ENCODE assay signal across 19 mouse cellular contexts in the genomic region with DNA sequence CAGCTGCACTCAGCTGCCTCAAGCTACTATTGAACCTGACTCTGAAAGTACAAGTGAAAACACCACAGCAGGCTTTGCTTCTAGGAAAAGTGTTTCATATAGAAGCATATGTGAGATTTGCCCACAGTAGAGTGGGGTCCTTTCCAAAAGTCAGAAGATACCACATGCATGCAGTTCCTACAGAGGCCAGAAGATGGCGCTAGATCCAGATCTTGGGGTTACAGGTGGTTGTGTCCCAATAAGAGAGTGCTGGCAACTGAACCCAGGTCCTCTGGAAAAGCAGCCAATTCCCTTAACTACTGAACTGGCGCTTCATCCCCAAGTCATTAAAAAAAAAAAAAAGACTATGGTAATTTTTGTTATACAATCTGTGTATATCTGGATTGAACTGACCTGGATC. TPM values are rescaled to one million over a fixed set of nuclear protein-coding genes. Genes with fewer than 3 reads are reported as not detected.
DNase-seq lines count a peak whose midpoint lies in the region; ATAC-seq and TF ChIP-seq lines count a peak whose summit lies in the region.
"Had no signal": no experiment of that assay in that cellular context is flagged by ENCODE, and none has a peak within 500 bp of the region (broad histone marks: within the 10 kb centered on the region; RNA-seq: fewer than 3 reads in every experiment).

No protein-coding gene starts in this region.

- no peak for TF ChIP-seq POLR2A in MEL (IDR thresholded peaks at IDR 0.05; ENCODE audit: control insufficient read depth in 1 of 2, insufficient read depth in 1 of 2, low read depth in 1 of 2, low read length in 2 of 2, poor library complexity in 1 of 2)

- no peaks in the 10 kb centered on the region for H3K36me3 ChIP-seq in hindbrain, postnatal 0 days (ENCODE audit: insufficient read depth, low read length)
- no peaks in the 10 kb centered on the region for H3K36me3 ChIP-seq in hindbrain, embryonic 12.5 days
- H3K36me3 ChIP-seq in lung, embryonic 14.5 days (ENCODE audit: insufficient read depth), result no peaks in the 10 kb centered on the region
- no peaks in the 10 kb centered on the region for H3K36me3 ChIP-seq in MEL (ENCODE audit: control insufficient read depth in 1 of 2, insufficient read depth in 2 of 2, low read length in 2 of 2)
- H3K36me3 ChIP-seq: embryonic facial prominence, embryonic 10.5 days; midbrain, embryonic 10.5 days; neural tube, embryonic 15.5 days; stomach, embryonic 15.5 days had no signal

- H3K27me3 ChIP-seq in hindbrain, postnatal 0 days (ENCODE audit: insufficient read depth, low read length), result no peaks in the 10 kb centered on the region
- H3K27me3 ChIP-seq in hindbrain, embryonic 12.5 days, result no peaks in the 10 kb centered on the region
- no peaks in the 10 kb centered on the region for H3K27me3 ChIP-seq in lung, embryonic 14.5 days (ENCODE audit: insufficient read depth, low read length)
- H3K27me3 ChIP-seq in MEL (ENCODE audit: control insufficient read depth in 1 of 2, insufficient read depth in 2 of 2, low read length in 2 of 2), result no peaks in the 10 kb centered on the region
- H3K27me3 ChIP-seq: neural tube, embryonic 15.5 days; stomach, embryonic 15.5 days had no signal

- no peak overlapping the region for H3K27ac ChIP-seq in hindbrain, postnatal 0 days
- no peak overlapping the region for H3K27ac ChIP-seq in hindbrain, embryonic 12.5 days
- no peak overlapping the region for H3K27ac ChIP-seq in lung, embryonic 14.5 days (ENCODE audit: low read depth)
- H3K27ac ChIP-seq in MEL (ENCODE audit: control insufficient read depth, low read depth, low read length), result no peak overlapping the region
- H3K27ac ChIP-seq: embryonic facial prominence, embryonic 10.5 days; midbrain, embryonic 10.5 days; neural tube, embryonic 15.5 days; stomach, embryonic 15.5 days had no signal

- TF ChIP-seq RAD21 in MEL (IDR thresholded peaks at IDR 0.05; ENCODE audit: low read depth, low read length), result peak; percentile 7; the same call in 1 of the 2 replicates

- no peaks in the 10 kb centered on the region for H3K9me3 ChIP-seq in hindbrain, postnatal 0 days (ENCODE audit: low read length)
- 0 out of 2 replicates have a peak, but pooled peaks cover 3% of the 10 kb centered on the region for H3K9me3 ChIP-seq in hindbrain, embryonic 12.5 days (replicated peaks)
- no peaks in the 10 kb centered on the region for H3K9me3 ChIP-seq in lung, embryonic 14.5 days (ENCODE audit: low read depth, low read length)
- H3K9me3 ChIP-seq in MEL (replicated peaks; ENCODE audit: insufficient read depth, low read length), result no peaks in the 10 kb centered on the region
- H3K9me3 ChIP-seq: neural tube, embryonic 15.5 days; stomach, embryonic 15.5 days had no signal

- no peaks in the 10 kb centered on the region for H3K79me2 ChIP-seq in MEL (ENCODE audit: control insufficient read depth, insufficient read depth, low read length, poor library complexity)

- no peak overlapping the region for H3K4me3 ChIP-seq in hindbrain, postnatal 0 days (ENCODE audit: low read length)
- H3K4me3 ChIP-seq in hindbrain, embryonic 12.5 days, result no peak overlapping the region
- no peak overlapping the region for H3K4me3 ChIP-seq in lung, embryonic 14.5 days (ENCODE audit: low read depth, low read length)
- H3K4me3 ChIP-seq in MEL (ENCODE audit: control insufficient read depth in 1 of 2, insufficient read depth in 1 of 2, low read depth in 2 of 2, low read length in 2 of 2), result no peak overlapping the region
- H3K4me3 ChIP-seq: embryonic facial prominence, embryonic 10.5 days; erythroblast, embryonic 14.5 days; midbrain, embryonic 10.5 days; neural tube, embryonic 15.5 days; stomach, embryonic 15.5 days had no signal

- no peak overlapping the region for H3K9ac ChIP-seq in hindbrain, postnatal 0 days (replicated peaks; ENCODE audit: low read length)
- no peak overlapping the region for H3K9ac ChIP-seq in hindbrain, embryonic 12.5 days
- no peak overlapping the region for H3K9ac ChIP-seq in lung, embryonic 14.5 days
- H3K9ac ChIP-seq in MEL (ENCODE audit: control insufficient read depth, low read depth, low read length, poor library complexity, severe bottlenecking), result no peak overlapping the region
- H3K9ac ChIP-seq: neural tube, embryonic 15.5 days; stomach, embryonic 15.5 days had no signal

- ATAC-seq in hindbrain, postnatal 0 days, result no peak
- ATAC-seq in hindbrain, embryonic 12.5 days (ENCODE audit: low FRiP score), result no peak
- ATAC-seq in lung, embryonic 14.5 days (ENCODE audit: insufficient read depth), result no peak
- ATAC-seq: hindbrain, embryonic 16.5 days had no signal

- H3K4me2 ChIP-seq in hindbrain, postnatal 0 days (ENCODE audit: low read depth, low read length), result no peak overlapping the region
- no peak overlapping the region for H3K4me2 ChIP-seq in hindbrain, embryonic 12.5 days (replicated peaks)
- H3K4me2 ChIP-seq in lung, embryonic 14.5 days, result no peak overlapping the region
- H3K4me2 ChIP-seq: neural tube, embryonic 15.5 days; stomach, embryonic 15.5 days had no signal

- DNase-seq in hindbrain, postnatal 0 days (ENCODE audit: low spot score), result no peak
- DNase-seq in lung, embryonic 14.5 days, result no peak
- no peak for DNase-seq in lung, adult 18-20 months
- peak; percentile 14 for DNase-seq in MEL (ENCODE audit: low read depth, low spot score)
- DNase-seq in induced T-regulatory cell, adult 2 months (ENCODE audit: low read depth), result peak; percentile 5
- no peak for DNase-seq in frontal cortex, adult 2 months (ENCODE audit: extremely low spot score in 1 of 2, low spot score in 1 of 2)
- no peak for DNase-seq in adrenal gland, postnatal 25 days
- DNase-seq: adrenal gland, postnatal 14 days; lung, postnatal 14 days; retina, postnatal 1 day; spleen, adult 18-20 months; thymus, postnatal 36 days had no signal

- H3K4me1 ChIP-seq in hindbrain, postnatal 0 days (ENCODE audit: insufficient read depth, low read length), result no peaks in the 10 kb centered on the region
- no peaks in the 10 kb centered on the region for H3K4me1 ChIP-seq in hindbrain, embryonic 12.5 days
- no peaks in the 10 kb centered on the region for H3K4me1 ChIP-seq in lung, embryonic 14.5 days (ENCODE audit: insufficient read depth)
- H3K4me1 ChIP-seq in MEL (ENCODE audit: control insufficient read depth in 1 of 2, insufficient read depth in 2 of 2, low read length in 2 of 2), result no peaks in the 10 kb centered on the region
- H3K4me1 ChIP-seq: midbrain, embryonic 10.5 days; stomach, embryonic 15.5 days had no signal

- TF ChIP-seq EP300 in MEL (IDR thresholded peaks at IDR 0.05; ENCODE audit: low read depth in 1 of 2, low read length in 2 of 2), result no peak

- peak; percentile 37; the same call in 1 of the 2 replicates for TF ChIP-seq CTCF in hindbrain, postnatal 0 days (IDR thresholded peaks at IDR 0.05; ENCODE audit: low read depth)
- TF ChIP-seq CTCF in lung, embryonic 14.5 days (IDR thresholded peaks at IDR 0.05; ENCODE audit: low read depth), result peak; percentile 46
- peak; percentile 26 to 61 (median 49); a peak in 5 of 6 replicates for TF ChIP-seq CTCF in MEL (IDR thresholded peaks at IDR 0.05 in 2 of 3, conservative IDR thresholded peaks at IDR 0.05 in 1 of 3; ENCODE audit: control insufficient read depth in 1 of 3, insufficient read depth in 1 of 3, low read depth in 2 of 3, low read length in 3 of 3, poor library complexity in 1 of 3, severe bottlenecking in 1 of 3)

- WGBS in hindbrain, postnatal 0 days, result 80% methylated on average over 2 of the region's 2 CpGs
- 80% methylated on average over 2 of the region's 2 CpGs for whole genome bisulfite sequencing in hindbrain, embryonic 12.5 days
- 76% methylated on average over 2 of the region's 2 CpGs for WGBS in lung, embryonic 14.5 days

TF ChIP-seq in MEL, 35 proteins besides CTCF, POLR2A, EP300 and RAD21:
- TF ChIP-seq SIN3A (IDR thresholded peaks at IDR 0.05; ENCODE audit: low read length) (no peak), SMC3 (IDR thresholded peaks at IDR 0.05; ENCODE audit: low read depth, low read length) (0 out of 2 replicates have a peak, but pooled peaks have one; percentile 25), ZC3H11A (IDR thresholded peaks at IDR 0.05; ENCODE audit: low read depth, low read length) (peak; percentile 3; the same call in 1 of the 2 replicates)

RNA-seq across cellular contexts. Expression of a gene that starts 5.7 kb away (rescaled TPM):
- 0.73 TPM in 1 of 2 replicates, not detected in the other for total RNA-seq in hindbrain, postnatal 0 days (2014; rRNA removed)
- 0.21 and 0.31 TPM in 2 replicates for polyA plus RNA-seq in hindbrain, postnatal 0 days (2015; fragmentation: Nextera tagmentation; extraction: Ambion mirVana)
- 0.13 and 0.93 TPM in 2 replicates for polyA plus RNA-seq in hindbrain, embryonic 12.5 days (2016; fragmentation: Nextera tagmentation; extraction: Ambion mirVana)
- polyA plus RNA-seq in lung, embryonic 14.5 days (2014; fragmentation: Nextera tagmentation; extraction: Ambion mirVana), result 0.66 and 0.68 TPM in 2 replicates
- total RNA-seq in MEL (2012; rRNA removed), result not detected in 2 replicates
- polyA plus RNA-seq in MEL (2012; ENCODE audit: insufficient read depth in 1 of 2, insufficient read length in 2 of 2, low read depth in 1 of 2, low replicate concordance in 2 of 2, missing spikeins in 1 of 2), result not detected
- polyA plus RNA-seq in frontal cortex, adult 2 months (2012; rRNA removed), result 1.2 and 1.6 TPM in 2 replicates
- not detected in 2 replicates for total RNA-seq in adrenal gland, postnatal 25 days (2021)
- polyA plus RNA-seq: erythroblast, embryonic 14.5 days had no signal

Comparison
In these comparisons a context has a peak if more than half of its experiments do, and no peak if none do; other contexts are left out.
1. DNase-seq: peak in MEL (single experiment) and induced T-regulatory cell, adult 2 months (single experiment); none in hindbrain, postnatal 0 days (single experiment), lung, embryonic 14.5 days (single experiment), lung, adult 18-20 months (0 of 2), frontal cortex, adult 2 months (0 of 2) and adrenal gland, postnatal 25 days (single experiment).
2. Peak in every context shown above with its lines, with median percentiles within 50 percentile points of each other: CTCF ChIP-seq.